In the genomic region with DNA sequence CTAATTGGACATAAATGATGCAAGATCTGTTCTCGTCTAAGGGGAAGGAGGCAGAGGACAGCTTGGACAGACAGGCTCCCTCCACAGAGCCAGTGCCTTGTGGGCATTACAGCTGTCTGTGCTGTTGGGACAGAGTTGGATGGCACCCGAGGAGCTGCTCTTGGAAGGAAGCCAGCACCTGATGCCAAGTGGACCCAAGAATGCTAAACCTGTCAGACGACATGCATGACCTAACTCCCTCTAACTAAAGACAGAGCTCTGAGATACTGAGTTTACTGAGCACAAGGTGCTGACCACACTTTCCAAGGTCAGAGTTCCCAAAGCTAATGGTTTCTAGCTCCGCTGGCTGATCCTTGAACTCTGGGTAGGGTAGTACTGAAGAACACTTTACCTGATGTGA, we compare ENCODE assay signal across 12 mouse cellular contexts.
DNase-seq lines count a peak whose midpoint lies in the region; ATAC-seq and TF ChIP-seq lines count a peak whose summit lies in the region.
"Had no signal": no experiment of that assay in that cellular context is flagged by ENCODE, and none has a peak within 500 bp of the region (broad histone marks: within the 10 kb centered on the region; RNA-seq: fewer than 3 reads in every experiment).

No protein-coding gene starts in this region.

- H3K4me1 ChIP-seq in hindbrain, embryonic 13.5 days (replicated peaks) = no peaks in the 10 kb centered on the region
- H3K4me1 ChIP-seq: limb, embryonic 10.5 days; lung, embryonic 15.5 days had no signal

- no peak for TF ChIP-seq CTCF in brain, embryonic 14.5 days (IDR thresholded peaks at IDR 0.05; ENCODE audit: borderline replicate concordance, extremely low read depth, insufficient read depth, insufficient read length)

- no peaks in the 10 kb centered on the region for H3K27me3 ChIP-seq in hindbrain, embryonic 13.5 days
- H3K27me3 ChIP-seq: embryonic facial prominence, embryonic 15.5 days; lung, embryonic 15.5 days had no signal

- intact Hi-C loops in left cerebral cortex, postnatal 4 days (cut with DNase I) = no loop called here
- intact Hi-C loops in left cerebral cortex, postnatal 25 days (cut with DNase I) = no loop called here

- TF ChIP-seq POLR2A in brain, embryonic 14.5 days (IDR thresholded peaks at IDR 0.05; ENCODE audit: borderline replicate concordance, extremely low read depth, insufficient read depth, insufficient read length, poor library complexity, severe bottlenecking) = no peak

- H3K4me2 ChIP-seq in hindbrain, embryonic 13.5 days = no peak overlapping the region
- H3K4me2 ChIP-seq: embryonic facial prominence, embryonic 15.5 days; lung, embryonic 15.5 days had no signal

- H3K36me3 ChIP-seq in hindbrain, embryonic 13.5 days = peaks cover 88% of the 10 kb centered on the region

- no peak overlapping the region for H3K4me3 ChIP-seq in hindbrain, embryonic 13.5 days
- H3K4me3 ChIP-seq: embryonic facial prominence, embryonic 15.5 days; limb, embryonic 10.5 days; lung, embryonic 15.5 days had no signal

- ATAC-seq in hindbrain, embryonic 13.5 days (ENCODE audit: low FRiP score) = no peak
- ATAC-seq: intestine, postnatal 0 days had no signal

- no peak overlapping the region for H3K9ac ChIP-seq in hindbrain, embryonic 13.5 days
- H3K9ac ChIP-seq: embryonic facial prominence, embryonic 15.5 days; lung, embryonic 15.5 days had no signal

- peak; percentile 31 to 38 for DNase-seq in cerebellum, adult 18-20 months
- no peak for DNase-seq in cerebellum, adult 11 months
- peak; percentile 60 for DNase-seq in left cerebral cortex, postnatal 4 days
- no peak for DNase-seq in left cerebral cortex, postnatal 25 days (ENCODE audit: low spot score in 2 of 2)
- DNase-seq in brain, embryonic 14.5 days (ENCODE audit: low read depth) = peak; percentile 45
- peak; percentile 82 for DNase-seq in kidney, adult 9 months
- no peak for DNase-seq in frontal cortex, postnatal 14 days (ENCODE audit: low spot score in 2 of 2)

- H3K9me3 ChIP-seq in hindbrain, embryonic 13.5 days = no peaks in the 10 kb centered on the region
- H3K9me3 ChIP-seq: embryonic facial prominence, embryonic 15.5 days; limb, embryonic 10.5 days; lung, embryonic 15.5 days had no signal

- H3K27ac ChIP-seq in hindbrain, embryonic 13.5 days = no peak overlapping the region
- H3K27ac ChIP-seq: embryonic facial prominence, embryonic 15.5 days; limb, embryonic 10.5 days; lung, embryonic 15.5 days had no signal

- 74% methylated on average over 4 of the region's 4 CpGs for WGBS in hindbrain, embryonic 13.5 days

Comparison
In these comparisons a context has a peak if more than half of its experiments do, and no peak if none do; other contexts are left out.
1. DNase-seq: peak in cerebellum, adult 18-20 months (2 of 2), left cerebral cortex, postnatal 4 days (single experiment), brain, embryonic 14.5 days (single experiment) and kidney, adult 9 months (single experiment); none in cerebellum, adult 11 months (single experiment), left cerebral cortex, postnatal 25 days (0 of 2) and frontal cortex, postnatal 14 days (0 of 2).